Mouse (Mus musculus) monocyte, adult 5-6 weeks (primary cell): ENCODE data around the gene Creb5. TPM values are rescaled to one million over a fixed set of nuclear protein-coding genes. Genes with fewer than 3 reads are reported as not detected.

ENCODE experiments used
- ATAC-seq: fragments of 153-309, 156-312 bp; replicated peaks from 2 replicates; pipeline ENCODE4 v1.8.0; 2017; ENCODE audit warnings: mild to moderate bottlenecking; ENCODE audit not compliant: low TSS enrichment, insufficient number of reproducible peaks, severe bottlenecking, poor library complexity, low FRiP score
- total RNA-seq: library from RNA; stranded (forward); fragments of 200-1000, 200-491, 200-594 nt; gene quantifications from 3 replicates; pipeline ENCODE4 v1.2.3, GENCODE M21; 2017

The Creb5 gene
- total RNA-seq, 1 experiment from 2014 or later, result 0.19 TPM

- ATAC-seq, result no peak
These were observed 226.3 kb downstream of the Creb5 start for GRCm38 (mm10) chr6:53513380-53513779.

- ATAC-seq, result no peak
These were observed 227.8 kb downstream of the Creb5 start for GRCm38 (mm10) chr6:53514862-53515261.

GRCm38 (mm10) chr6:53515611-53516010 lies 228.5 kb downstream of the Creb5 start:
- no peak for ATAC-seq

GRCm38 (mm10) chr6:53517371-53517945 lies 230.4 kb downstream of the Creb5 start:
- no peak for ATAC-seq

- ATAC-seq, result no peak
These were observed 236.8 kb downstream of the Creb5 start for GRCm38 (mm10) chr6:53523743-53524497.

GRCm38 (mm10) chr6:53526460-53526859 lies 239.4 kb downstream of the Creb5 start:
- no peak for ATAC-seq

GRCm38 (mm10) chr6:53530742-53531141 lies 243.7 kb downstream of the Creb5 start:
- no peak for ATAC-seq

GRCm38 (mm10) chr6:53531461-53531860 lies 244.4 kb downstream of the Creb5 start:
- ATAC-seq, result no peak

- no peak for ATAC-seq
These were observed 250.5 kb downstream of the Creb5 start for GRCm38 (mm10) chr6:53537530-53537929.

- ATAC-seq, result no peak
These were observed 254.7 kb downstream of the Creb5 start for GRCm38 (mm10) chr6:53541798-53542197.

- no peak for ATAC-seq
These were observed 258.4 kb downstream of the Creb5 start for GRCm38 (mm10) chr6:53545483-53545900.

- ATAC-seq, result no peak
These were observed 258.9 kb downstream of the Creb5 start for GRCm38 (mm10) chr6:53545989-53546388.

GRCm38 (mm10) chr6:53548236-53548635 lies 261.2 kb downstream of the Creb5 start:
- ATAC-seq, result no peak

- no peak for ATAC-seq
These were observed 262.3 kb downstream of the Creb5 start for GRCm38 (mm10) chr6:53549409-53549808.

GRCm38 (mm10) chr6:53556050-53556449 lies 269.0 kb downstream of the Creb5 start:
- no peak for ATAC-seq

- ATAC-seq, result no peak
These were observed 273.9 kb downstream of the Creb5 start for GRCm38 (mm10) chr6:53560928-53561327.

- ATAC-seq, result no peak
These were observed 275.5 kb downstream of the Creb5 start for GRCm38 (mm10) chr6:53562586-53562985.

- no peak for ATAC-seq
These were observed 276.6 kb downstream of the Creb5 start for GRCm38 (mm10) chr6:53563546-53564185.

GRCm38 (mm10) chr6:53569436-53569835 lies 282.4 kb downstream of the Creb5 start:
- no peak for ATAC-seq

GRCm38 (mm10) chr6:53570906-53571305 lies 283.8 kb downstream of the Creb5 start:
- ATAC-seq, result no peak
